In the genomic region with DNA sequence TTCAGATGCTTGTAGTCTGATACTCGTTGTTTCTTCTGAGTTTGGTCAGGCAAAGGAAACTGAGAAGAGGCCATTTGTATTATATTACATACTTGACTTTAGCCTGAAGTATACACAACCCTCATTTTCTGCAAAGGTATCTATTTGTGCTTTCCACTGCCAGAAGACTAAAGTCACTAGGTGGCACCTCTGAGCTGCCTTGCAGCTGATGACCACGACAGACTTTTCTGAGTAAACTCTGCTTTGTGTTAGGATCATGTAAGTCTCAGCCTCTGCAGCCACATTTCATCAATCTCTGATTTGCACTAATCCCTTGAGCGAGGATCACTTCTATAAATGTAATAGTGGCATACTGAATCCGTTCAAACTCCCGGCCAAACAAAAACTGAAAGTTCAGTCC, we compare ENCODE assay signal across 8 mouse cellular contexts.
A peak's percentile ranks its signal among the peaks of the same experiment; 100 is the strongest.
DNase-seq lines count a peak whose midpoint lies in the region; ATAC-seq and TF ChIP-seq lines count a peak whose summit lies in the region.

No protein-coding gene starts in this region.

- TF ChIP-seq EP300 in lung, postnatal 0 days (IDR thresholded peaks at IDR 0.05): no peak

- DNase-seq in layer of hippocampus, adult 11-12 months (ENCODE audit: low spot score): peak; percentile 65
- DNase-seq in layer of hippocampus, postnatal 25 days (ENCODE audit: extremely low spot score in 1 of 2, low spot score in 1 of 2): no peak
- DNase-seq in R1 (ENCODE audit: low read depth, low spot score): peak; percentile 39
- peak; percentile 33 for DNase-seq in embryonic facial prominence, embryonic 10.5 days (ENCODE audit: low spot score)
- DNase-seq in kidney, adult 11 months: peak; percentile 5
- peak; percentile 64 for DNase-seq in lung, postnatal 0 days (ENCODE audit: low spot score)
- DNase-seq in testis, postnatal 10 days (ENCODE audit: low spot score): no peak

- H3K9ac ChIP-seq in lung, postnatal 0 days (replicated peaks; ENCODE audit: low read depth): no peak overlapping the region
- no peak overlapping the region for H3K9ac ChIP-seq in stomach, embryonic 14.5 days (replicated peaks; ENCODE audit: low read depth, low read length)

- no peaks in the 10 kb centered on the region for H3K9me3 ChIP-seq in embryonic facial prominence, embryonic 10.5 days
- no peaks in the 10 kb centered on the region for H3K9me3 ChIP-seq in lung, postnatal 0 days (ENCODE audit: low read length)
- H3K9me3 ChIP-seq in stomach, embryonic 14.5 days (ENCODE audit: control insufficient read depth, low read depth, low read length): no peaks in the 10 kb centered on the region

- H3K4me1 ChIP-seq in embryonic facial prominence, embryonic 10.5 days: no peaks in the 10 kb centered on the region
- H3K4me1 ChIP-seq in lung, postnatal 0 days (ENCODE audit: insufficient read depth, low read depth, low read length): no peaks in the 10 kb centered on the region
- no peaks in the 10 kb centered on the region for H3K4me1 ChIP-seq in stomach, embryonic 14.5 days (ENCODE audit: control insufficient read depth, insufficient read depth, low read length)

- WGBS in embryonic facial prominence, embryonic 10.5 days: 36% methylated on average over 5 of the region's 5 CpGs
- WGBS in lung, postnatal 0 days: 28% methylated on average over 5 of the region's 5 CpGs
- WGBS in stomach, embryonic 14.5 days: 18% methylated on average over 5 of the region's 5 CpGs

- TF ChIP-seq CTCF in lung, postnatal 0 days (IDR thresholded peaks at IDR 0.05): peak; percentile 69

- H3K27me3 ChIP-seq in embryonic facial prominence, embryonic 10.5 days (replicated peaks; ENCODE audit: low read depth, poor library complexity, severe bottlenecking): no peaks in the 10 kb centered on the region
- no peaks in the 10 kb centered on the region for H3K27me3 ChIP-seq in lung, postnatal 0 days (replicated peaks; ENCODE audit: insufficient read depth, low read length)
- H3K27me3 ChIP-seq in stomach, embryonic 14.5 days (ENCODE audit: control insufficient read depth, insufficient read depth, low read length): no peaks in the 10 kb centered on the region

- ATAC-seq in lung, postnatal 0 days: no peak
- peak; percentile 56; the same call in 1 of the 2 replicates for ATAC-seq in stomach, embryonic 14.5 days (ENCODE audit: insufficient number of reproducible peaks, insufficient read depth, low FRiP score, low read depth)

- H3K4me3 ChIP-seq in embryonic facial prominence, embryonic 10.5 days: no peak overlapping the region
- no peak overlapping the region for H3K4me3 ChIP-seq in lung, postnatal 0 days (ENCODE audit: low read depth, low read length)
- H3K4me3 ChIP-seq in stomach, embryonic 14.5 days (ENCODE audit: low read depth, low read length): no peak overlapping the region

- no peak overlapping the region for H3K4me2 ChIP-seq in lung, postnatal 0 days (replicated peaks; ENCODE audit: low read depth, low read length)
- H3K4me2 ChIP-seq in stomach, embryonic 14.5 days (replicated peaks; ENCODE audit: low read depth, low read length): no peak overlapping the region

- H3K36me3 ChIP-seq in embryonic facial prominence, embryonic 10.5 days (replicated peaks): no peaks in the 10 kb centered on the region
- no peaks in the 10 kb centered on the region for H3K36me3 ChIP-seq in lung, postnatal 0 days (ENCODE audit: insufficient read depth, low read length)
- no peaks in the 10 kb centered on the region for H3K36me3 ChIP-seq in stomach, embryonic 14.5 days (ENCODE audit: control insufficient read depth, insufficient read depth, low read length)

- no peak overlapping the region for H3K27ac ChIP-seq in embryonic facial prominence, embryonic 10.5 days (replicated peaks)
- no peak overlapping the region for H3K27ac ChIP-seq in lung, postnatal 0 days (ENCODE audit: low read length)
- no peak overlapping the region for H3K27ac ChIP-seq in stomach, embryonic 14.5 days (ENCODE audit: low read length)

Comparison
In these comparisons a context has a peak if more than half of its experiments do, and no peak if none do; other contexts are left out.
1. DNase-seq: peak in layer of hippocampus, adult 11-12 months (single experiment), R1 (single experiment), embryonic facial prominence, embryonic 10.5 days (single experiment), kidney, adult 11 months (single experiment) and lung, postnatal 0 days (single experiment); none in layer of hippocampus, postnatal 25 days (0 of 2) and testis, postnatal 10 days (single experiment).